Mouse (Mus musculus) frontal cortex, postnatal 36 days (tissue): Measurements from ENCODE around the gene Creb3l1.

Source experiments
- DNase-seq, 2 experiments: peaks; one replicate each; pipeline ENCODE4 v3.0.0; 2022; ENCODE audit warnings: low spot score in 2 of 2

Creb3l1 gene

DNA sequence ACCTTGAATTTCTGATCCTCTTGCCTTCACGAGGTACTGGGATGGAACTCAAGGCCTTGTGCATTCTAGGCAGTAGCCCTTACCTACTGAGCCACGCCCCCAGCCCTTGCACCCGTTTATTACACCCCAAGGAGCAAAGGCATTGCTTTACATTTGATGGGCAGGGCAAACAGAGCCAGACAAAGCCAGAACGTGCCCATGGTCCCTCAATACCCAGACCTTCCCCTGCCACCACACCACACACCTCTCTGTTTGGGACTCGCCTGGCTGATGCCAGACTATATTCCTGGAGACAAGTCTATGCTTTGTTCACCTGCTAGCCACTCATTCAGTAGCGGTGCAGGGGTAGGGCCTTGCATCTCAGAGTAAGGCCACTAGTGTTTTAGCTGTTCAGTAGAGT, 17.8 kb downstream of the Creb3l1 start:
- no peak for DNase-seq

DNA sequence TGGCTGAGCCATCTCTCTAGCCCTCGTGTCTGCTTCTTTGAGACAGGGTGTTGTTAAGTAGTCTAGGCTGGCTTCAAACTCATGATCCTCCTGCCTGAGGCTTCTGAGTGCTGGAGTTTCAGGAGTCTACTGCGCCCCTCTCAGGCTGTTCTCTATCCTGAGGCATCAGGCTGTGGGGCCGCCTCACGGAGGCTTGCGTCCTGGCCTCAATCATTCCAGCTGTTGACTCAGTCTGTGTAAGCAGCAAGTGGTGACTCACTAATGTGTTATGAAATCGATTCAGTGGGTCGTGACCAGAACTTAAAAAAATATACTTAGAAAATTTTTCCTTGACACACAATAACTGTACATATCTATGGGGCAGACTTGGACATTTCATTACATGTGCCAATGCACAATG, 19.7 kb downstream of the Creb3l1 start:
- no peak for DNase-seq

DNA sequence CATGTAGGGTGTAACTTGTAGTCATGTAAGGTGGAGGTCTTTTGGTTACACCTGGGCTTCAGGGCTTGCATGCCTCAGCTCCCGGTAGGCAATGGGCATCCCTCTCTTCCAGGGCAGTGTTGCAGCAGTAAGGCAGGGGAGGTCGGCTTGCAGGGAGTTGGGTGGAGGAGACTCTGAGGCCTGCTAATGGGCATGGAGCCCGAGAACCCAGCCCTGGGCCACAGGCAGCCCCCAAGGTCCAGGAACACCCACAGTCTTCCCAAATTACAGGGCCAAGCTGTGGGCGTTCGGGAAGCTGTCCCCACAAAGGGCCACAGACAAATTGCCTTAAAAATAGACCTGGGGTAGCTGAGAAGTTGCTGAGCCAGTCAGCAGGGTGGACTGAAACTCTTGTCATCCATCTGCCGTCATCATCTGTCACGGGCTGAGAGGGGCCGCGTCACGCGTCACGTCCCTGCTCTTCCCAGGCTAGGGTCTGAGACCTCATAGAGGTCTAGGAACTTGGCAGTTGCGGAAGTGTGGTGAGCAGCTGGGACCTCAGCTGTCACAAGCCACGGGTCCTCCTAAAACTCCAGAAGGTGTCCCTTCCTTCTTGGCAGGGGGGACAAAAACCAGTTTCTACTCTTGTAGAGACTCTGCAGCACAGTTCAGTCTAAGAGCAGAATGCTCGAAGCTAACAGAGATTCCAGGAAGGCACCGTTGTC, 26.2 kb downstream of the Creb3l1 start:
- DNase-seq = no peak

DNA sequence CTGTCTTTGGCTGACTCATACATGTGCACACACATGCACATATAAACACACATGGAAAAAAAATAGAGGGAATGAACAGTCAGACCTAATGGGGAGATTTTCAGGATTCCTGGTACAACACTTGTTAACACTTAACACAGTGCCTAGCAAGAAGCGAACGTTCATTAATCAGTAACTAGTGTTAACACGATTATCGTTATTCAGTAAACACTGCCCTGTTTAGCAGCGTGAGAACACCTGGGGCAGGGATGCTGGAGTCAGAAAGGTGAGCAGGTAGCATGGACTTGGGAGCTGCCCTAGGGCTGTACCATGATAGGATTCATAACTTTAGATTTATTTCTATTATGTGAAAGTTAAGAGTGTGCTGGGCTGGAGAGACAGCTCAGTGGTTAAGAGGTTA, 28.3 kb downstream of the Creb3l1 start:
- DNase-seq = no peak

DNA sequence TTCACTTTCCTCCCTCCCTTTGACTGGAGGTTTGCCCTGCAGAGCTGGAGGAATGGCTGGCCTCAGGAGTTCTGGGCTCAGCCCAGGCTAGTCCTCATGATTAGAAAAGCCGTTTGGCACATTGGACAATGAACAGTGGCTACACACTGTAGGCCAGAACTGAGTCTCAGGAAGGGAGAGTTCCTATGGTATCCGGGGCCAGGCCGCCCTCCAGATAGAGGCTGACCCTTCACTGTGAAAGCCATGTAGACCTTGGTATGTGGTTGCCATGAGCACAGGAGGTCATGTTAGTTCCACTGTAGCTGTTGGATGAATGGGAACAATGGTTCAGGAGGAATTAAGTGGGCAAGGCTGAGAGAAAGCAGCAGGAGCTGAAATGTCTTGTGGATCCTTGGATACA, 30.9 kb downstream of the Creb3l1 start:
- DNase-seq = no peak

DNA sequence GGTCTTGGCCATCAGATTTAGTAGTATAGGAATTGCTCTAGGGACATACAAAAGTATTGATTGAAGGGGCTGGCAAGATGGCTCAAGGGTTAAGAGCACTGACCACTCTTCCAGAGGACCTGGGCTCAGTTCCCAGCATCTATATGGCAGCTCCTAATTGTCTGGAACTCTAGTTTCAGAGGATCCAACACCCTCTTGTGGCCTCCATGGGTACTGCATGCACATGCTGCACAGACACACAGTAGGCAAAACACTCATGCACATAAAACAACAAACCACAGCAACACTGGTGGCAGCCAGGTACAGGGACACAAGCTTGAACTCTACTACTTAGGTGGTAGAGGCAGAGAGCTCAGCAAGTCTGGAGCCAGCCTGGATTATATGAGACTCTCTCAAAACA, 34.6 kb downstream of the Creb3l1 start:
- no peak for DNase-seq

DNA sequence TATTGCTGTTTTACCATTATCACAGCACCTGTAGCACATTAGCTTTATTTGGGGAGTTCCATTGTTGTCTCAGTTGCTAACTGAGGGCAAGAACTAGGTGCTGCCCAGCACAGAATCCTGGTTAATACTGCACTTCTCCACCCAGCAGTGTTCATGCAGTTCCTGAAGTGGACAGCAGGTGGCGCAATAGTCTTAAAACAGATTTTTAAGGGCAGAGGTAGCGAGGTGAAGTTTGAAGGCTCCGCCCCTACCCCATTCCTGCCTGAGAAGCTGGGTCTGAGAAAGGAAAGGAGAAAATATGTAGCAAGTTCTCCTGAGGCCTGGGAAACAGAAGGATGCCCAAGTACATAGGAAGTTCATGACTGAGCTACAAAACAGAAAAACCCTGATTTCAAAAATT, 36.8 kb downstream of the Creb3l1 start:
- DNase-seq = peak; percentile 89

DNA sequence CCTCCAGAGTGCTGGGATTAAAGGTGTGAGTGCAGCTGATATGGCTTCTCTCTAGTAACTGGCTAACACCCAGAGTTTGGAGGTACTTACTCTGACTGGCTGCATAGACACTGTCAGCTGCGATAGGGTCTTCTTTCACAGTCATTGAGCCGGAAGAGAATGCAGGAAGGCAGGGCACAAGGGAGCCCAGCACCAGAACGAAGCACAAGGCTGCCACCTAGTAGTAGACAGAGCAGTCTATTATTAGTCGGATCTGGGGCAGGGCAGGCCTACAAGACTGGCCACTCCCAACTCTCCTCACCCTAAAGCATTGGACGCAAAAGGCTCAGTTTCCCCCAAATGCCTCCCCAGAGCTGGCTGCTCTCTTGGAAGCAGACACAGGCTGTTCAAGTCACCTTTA, 38.2 kb downstream of the Creb3l1 start:
- DNase-seq = no peak

DNA sequence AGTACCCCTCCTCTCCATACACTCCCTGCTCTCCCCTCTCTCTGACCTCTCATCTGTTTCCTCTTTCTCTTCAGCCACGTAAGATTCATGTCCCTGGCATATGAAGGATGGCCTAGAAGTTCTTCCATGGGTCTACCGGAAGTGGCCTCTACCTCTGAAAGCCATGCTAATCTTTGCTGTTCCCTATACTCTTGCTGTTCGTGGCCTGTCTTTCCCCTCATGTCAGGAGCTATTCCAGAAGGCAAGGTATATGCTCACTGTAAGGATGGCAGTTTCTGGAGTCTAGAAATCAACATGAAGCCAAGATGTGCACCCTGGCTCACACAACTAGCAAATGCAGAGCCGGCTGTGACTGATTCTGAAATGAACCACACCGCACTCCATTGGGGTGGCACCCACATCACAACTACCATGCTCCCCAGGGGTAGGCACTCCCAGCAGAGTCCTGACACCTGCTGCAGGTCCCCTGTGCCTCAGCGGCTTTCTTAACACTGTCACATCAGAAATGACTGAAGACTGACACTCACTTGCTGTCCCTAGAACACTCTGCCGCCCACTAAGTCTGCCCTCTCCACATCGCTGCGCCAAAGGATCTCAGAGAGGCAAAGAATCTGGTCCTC, 39.3 kb downstream of the Creb3l1 start:
- DNase-seq = no peak

DNA sequence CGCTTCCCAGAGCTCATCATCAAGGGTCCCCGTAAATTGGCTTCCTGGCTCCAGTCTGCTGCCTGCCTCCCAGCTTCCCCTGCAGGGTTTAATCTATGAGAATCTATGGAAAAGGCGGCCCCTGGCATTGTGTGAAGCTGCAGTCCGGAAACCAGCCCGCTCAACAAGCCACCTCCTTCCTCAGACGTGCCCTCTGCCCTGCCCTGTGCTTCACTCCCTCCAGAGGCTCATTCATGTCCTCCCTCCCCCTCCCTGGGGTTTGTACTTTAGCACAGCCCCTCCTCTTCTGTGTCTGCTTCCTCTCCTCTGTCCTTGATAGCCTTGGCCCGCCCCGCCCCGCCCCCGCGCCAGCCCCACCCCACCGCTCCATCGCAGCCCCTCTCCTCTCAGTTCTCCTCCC, 39.9 kb downstream of the Creb3l1 start:
- no peak for DNase-seq

DNA sequence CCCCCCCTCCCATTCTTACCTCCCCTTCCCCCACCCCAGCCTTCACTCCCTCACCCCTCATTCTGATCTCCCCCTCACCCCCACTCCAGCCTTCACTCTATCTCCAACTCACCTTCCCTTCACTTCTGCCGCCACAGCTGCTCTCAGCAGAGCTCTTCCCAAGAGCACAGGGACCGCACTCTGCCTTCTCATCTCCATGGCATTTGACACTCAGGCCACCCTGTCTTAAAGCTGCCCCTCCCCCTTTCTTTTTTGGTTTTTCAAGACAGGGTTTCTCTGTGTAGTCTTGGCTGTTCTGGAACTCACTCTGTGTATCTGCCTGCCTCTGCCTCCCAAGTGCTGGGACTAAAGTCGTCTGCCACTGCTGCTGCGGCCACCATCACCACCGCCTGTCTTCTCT, 43.5 kb downstream of the Creb3l1 start:
- DNase-seq = no peak

DNA sequence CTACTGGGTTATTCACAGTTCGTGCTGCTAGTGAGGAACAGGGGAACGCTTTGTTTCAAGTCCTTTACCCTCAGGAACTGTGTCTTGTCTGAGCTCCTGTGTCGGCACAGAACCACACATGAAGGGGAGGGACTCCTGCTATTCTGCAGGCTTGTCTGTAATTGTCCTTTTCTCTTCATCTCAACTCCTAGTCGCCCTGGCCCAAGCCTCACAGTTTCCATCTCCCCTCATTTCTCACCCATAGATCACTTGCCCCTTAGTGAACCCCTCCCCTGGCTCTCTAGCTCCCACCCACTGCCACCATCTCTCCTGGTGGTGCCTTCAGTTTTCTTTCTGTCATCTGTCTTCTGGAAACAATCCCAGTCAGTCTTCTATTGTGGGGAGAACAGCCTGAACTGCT, 44.1 kb downstream of the Creb3l1 start:
- DNase-seq = no peak

DNA sequence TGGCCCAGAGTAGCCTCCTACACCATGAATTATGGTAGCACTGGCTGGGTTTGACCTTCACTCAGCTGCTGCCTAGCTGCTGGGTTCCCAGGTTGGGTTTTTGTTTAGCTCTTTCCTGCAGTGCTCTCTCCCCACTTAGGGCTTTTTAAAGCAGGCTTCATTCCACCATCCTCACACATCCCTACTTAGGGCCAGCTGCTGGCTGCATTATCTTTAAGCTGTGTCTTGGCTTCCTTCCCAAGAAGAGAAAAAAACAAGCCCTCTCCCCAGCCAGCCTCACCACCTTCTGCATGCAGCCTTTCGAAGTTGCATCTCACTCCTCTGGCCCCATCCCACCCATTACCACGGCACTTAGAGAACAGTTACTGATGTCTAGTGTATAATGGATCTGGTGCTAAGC, 45.8 kb downstream of the Creb3l1 start:
- no peak for DNase-seq

DNA sequence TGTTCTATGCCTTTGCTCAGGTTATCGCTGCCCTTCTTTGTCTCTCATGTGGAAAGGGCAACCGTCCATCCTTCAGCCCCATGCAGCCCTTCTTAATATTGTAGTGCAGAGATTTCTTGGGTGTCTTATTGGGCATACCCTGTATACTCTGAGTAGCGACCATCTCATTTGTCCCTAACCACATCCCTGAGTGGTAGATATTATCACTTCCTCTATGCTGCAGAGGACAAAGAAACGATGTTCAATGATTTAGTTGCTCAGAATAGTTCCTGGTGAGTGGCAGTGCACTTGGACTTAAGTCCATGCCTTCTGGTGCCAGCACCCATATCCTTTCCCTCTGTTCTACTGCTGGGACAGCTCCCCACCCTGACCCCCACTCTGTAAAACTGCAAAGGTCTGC, 46.3 kb downstream of the Creb3l1 start:
- no peak for DNase-seq

DNA sequence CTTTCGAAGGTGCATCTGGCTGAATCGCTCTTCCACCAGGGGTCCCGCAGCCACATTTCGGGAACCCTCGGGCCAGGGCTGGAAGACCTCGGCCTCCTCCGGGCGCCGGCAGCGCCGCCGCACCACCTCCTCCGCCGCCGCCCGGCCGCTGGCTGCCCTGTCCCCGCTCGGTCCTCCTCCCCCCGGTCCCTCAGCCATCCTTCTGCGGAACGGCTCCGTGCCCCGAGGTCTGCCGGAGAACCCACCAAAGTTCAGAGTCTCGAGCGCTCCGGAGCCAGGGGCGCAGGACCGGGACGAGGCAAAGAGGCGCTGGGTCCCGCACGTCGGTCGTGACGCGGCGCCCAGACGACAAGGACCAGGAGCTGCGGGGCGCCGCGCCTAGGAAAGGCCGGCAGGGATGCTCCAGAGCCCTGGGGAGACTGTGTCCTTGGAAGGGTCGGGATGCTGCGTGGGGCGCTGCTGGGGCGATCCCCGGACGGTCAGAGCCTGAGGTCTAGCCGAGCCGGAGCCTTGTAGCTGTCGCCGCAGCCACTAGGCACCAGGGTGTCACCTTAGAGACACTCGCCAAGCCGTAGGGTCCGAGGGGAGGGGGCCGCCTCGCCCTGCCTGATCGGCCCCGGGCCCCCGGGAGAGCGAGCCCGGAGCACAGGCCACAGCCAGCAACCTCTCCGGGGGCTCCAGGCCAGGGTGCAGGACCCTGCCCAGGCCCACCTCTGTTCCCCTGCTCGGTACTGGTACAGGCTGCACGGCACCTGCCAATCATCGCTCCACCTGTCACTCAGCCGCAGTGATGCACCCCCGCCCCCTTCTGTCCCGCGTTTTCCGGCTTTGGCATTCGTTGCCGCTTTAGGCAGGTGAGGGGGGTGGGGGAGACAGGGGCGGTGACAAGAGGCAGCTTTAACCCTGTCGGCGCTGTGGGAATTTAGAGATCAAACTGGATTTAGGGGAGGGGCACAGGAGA, 48.4 kb downstream of the Creb3l1 start, which contains the start of gene Dgkz:
Gene Dgkz, minus strand, starts transcription at position 284 of the 961 bp plus-strand sequence.
- DNase-seq = no peak

DNA sequence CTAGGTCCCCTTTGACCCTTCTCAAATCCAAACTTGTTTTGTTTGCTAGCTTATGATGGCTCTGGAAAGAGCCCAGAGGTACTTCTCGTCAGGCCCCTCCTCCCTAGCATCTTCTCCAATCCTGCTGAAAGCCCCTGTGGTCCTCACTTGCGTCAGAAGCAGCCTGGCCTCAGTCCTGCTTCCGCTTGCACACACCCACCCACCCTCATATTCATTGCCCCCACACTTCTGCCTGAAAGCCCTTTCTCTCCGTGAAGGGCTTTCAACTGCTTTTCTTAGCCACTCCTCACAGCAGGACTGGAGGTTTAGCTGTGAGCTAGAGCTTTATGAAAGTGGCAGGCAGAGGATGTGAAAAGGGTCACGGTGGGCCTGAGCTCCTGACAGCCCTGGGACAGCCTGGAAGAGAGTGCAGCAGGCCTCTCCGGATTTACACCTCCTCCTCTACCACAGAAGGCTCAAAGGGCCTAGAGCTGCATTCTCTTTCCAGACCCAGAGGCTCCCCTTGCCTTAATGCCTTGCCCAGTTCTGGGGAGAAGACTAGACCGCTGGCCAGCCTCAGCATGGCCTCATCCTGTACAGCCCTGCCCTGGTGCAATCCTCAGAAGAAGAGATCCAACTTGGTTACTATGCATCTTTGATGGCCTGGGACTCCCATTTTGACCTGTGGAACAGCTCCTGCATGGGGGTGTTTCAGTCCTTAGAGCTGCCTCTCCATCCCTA, 50.7 kb downstream of the Creb3l1 start:
- no peak for DNase-seq

DNA sequence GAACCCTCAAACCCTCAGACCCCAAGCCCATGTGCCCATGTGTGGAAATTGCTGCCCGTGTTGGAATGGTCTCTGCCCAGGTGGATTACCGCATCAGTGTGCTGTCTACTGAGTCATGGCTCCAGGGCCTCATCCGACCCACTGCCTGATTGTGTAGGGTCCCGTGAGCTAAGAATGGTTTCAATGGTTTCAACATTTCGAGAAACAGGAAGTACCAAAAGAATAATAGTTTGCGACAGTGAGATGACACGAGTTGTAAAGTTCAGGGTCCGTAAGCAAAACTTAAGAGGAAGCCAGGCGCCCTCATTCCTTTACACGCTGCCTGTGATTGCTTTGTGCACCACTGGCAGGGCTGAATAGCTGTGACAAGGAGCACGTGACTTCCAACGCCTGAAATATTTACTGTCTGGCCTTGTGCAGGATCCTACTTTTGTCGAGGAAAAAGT, 52.2 kb downstream of the Creb3l1 start:
- DNase-seq = no peak

DNA sequence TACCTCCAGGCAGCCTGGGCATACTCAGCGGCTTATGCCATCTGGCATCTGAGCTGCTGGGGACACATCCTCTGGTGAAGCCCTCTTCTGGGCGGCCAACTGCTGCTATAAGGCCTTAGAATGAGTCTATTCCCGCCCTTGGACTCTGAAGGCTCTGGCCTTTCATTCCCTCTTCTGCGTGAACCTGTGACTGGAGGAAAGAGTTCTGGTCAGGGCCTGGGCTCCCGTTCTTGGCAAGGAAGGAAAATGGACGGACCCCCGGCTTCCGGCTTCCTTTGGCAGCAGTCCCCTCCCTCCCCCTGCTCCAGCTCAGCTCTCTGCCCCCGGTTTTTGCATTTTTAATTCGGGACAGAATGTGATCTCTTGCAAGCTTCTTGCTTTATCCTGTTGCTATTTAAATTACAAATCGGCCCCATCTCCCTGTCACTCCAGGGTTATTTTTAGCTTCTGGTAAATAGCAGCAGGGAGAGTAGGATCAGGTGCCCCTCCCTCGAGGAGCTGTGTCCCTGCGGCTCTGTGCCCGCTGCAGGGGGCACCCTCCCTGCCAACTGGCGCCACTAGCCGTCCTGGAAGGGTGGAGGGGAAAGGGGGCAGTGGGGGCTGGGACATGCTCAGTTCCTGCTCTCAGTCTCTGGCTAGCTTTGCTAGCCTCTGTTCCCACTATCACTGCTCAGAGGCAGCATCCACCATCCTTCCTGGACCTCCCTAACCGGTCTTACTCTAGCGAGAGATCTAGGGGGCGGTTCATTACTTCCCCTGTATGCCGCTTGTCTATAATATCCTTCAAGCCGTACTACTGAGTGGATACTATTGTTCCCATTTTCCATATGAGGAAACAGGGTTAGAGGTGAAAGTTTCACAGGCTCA, 52.8 kb downstream of the Creb3l1 start:
- DNase-seq = peak; percentile 74 to 75

DNA sequence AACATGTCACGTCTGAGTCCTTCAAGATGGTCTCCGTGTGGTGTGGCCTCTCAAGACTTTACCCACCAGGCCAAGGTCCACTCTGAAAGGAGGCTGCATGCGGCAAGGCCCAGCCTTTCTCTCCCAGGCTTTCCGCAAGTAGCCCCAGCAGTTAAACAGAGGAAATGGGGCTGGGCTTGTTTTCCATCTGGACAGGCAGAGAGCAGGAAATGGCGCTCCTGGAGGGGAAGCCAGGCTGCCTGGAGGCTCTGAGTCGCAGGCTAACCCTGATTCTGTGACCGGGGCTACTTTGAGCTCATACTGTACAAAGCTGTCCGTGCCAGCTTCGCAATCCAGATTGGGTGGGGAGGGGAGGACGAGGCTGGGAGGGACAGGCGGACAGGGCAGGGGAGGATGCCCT, 56.3 kb downstream of the Creb3l1 start:
- DNase-seq = no peak

DNA sequence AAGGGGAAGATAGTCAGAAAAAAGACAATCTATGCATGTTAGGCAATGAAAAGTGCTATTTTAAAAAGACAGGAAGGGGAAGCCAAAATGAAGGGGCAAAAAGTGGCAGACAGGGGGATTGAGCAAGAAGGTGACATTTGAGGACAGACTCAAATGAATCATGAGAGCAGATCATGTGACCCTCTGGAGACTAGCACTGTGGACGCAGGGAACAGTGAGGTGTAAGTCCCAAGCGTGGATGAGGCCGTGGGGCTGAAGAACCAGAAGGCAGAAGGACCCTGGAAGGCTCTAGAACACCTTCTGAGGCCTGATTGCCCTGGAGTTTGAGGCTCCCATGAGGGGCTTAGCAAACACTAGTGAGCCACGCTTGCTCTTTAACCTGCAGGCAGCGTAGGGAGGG, 57.9 kb downstream of the Creb3l1 start:
- DNase-seq = no peak

DNA sequence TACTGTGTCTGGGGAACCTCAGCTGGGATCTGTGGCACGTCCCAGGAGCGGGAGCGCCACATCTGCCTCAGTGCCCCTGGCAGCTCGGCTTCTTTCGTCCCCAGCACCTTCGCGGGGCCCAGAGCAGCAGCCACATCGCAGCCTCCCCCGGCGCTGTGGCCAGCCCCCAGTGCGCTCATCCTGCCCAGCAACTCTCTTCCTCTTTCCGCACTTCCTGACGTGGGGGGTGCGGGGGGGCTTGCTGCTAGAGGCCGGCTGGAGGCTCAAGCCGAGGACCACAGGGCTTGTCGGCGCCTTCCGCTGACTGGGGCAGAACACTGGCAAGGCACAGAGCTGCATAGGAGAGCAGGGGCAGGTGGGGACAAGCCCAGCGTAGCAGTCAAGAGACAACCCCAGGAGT, 58.9 kb downstream of the Creb3l1 start:
- no peak for DNase-seq
